Mouse (Mus musculus) urinary bladder, postnatal 4 days (tissue): ENCODE data around the gene Spindoc.

ENCODE experiments used
- DNase-seq, 2 experiments: peaks; one replicate each; pipeline ENCODE4 v3.0.0; 2021 to 2022; ENCODE audit warnings: low spot score in 2 of 2

The Spindoc gene

DNA sequence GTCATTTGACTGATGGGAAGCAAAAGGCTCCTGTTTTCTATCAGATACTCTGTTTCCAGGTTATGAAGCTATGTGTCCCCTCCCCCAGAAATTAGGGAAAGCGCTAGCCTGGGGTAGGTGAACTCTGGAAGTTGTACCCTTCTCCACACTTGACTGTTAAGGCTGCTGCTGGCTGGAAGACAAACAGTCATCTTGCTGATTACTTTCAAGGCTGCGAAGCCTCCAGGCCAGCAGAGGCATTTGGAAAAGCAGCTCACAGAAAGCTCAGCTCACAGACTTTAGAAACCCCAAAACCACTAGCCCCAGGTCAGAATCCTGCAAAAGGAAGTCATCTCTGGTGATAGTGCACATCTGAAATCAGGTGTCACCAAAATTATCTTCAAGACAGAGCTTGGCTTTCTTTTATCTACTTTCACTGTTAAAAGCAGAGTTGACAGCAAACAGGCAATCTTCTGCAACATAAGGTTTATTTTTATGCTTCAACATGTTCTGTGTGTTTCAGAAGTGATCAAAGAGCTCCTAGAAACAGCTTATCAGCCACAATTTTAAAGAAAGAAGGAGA lies 44.9 kb downstream of the Spindoc start:
- no peak for DNase-seq

DNA sequence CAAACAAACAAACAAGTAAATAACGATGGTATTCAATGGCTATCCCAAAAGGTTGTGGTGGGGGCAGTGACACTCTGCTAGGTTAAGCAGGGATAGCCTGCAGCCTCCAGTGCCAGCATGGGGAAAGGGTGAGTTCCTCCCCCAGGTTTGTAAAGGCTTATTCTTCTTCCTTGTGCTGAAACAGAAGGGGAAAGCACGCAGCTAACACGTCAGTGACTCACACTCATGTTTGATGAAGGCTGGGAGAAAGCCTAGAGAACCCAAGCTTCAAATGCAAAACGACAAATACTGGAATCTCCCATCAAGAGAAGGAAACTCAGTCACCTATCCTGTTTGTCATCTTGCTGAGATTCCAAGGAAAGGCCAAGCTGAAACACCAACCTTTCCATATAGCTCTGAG lies 47.1 kb downstream of the Spindoc start:
- DNase-seq: no peak

DNA sequence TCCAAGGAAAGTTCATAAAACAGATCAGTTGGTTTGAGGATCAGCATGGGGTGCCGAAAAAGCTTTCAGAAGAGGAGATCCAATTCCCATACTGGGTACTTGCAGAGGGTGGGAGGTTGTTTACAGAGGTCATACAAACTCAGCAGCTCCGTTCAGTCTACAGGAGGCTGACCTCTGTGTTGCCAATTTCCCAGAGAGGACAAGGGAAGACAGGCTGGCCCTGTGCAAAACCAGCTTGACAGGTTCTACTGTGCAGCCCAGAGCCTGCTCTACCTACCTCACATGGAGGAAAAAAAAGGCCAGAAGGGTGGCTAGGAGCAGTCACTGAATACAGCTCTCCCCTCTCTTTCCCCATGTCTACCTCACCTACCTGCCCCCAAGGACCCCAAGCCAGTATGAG lies 48.7 kb downstream of the Spindoc start:
- no peak for DNase-seq

DNA sequence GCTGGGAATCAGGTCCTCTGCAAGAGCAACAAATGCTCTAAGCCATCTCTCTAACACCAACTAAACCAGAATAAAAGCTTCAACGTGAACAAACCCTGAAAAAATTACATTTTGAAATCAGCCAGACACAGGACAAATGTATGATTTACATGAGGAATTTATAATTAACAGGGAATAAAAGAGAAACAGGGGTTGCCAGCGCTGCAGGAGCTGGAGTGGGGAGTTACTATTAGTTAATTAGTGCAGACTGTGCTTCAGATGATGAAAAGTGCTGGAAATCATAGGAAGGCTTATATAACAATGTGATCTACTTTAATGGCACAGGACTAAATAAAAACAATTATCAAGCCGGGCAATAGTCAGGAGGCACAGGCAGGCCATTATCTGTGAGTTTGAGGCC lies 61.4 kb downstream of the Spindoc start:
- no peak for DNase-seq

DNA sequence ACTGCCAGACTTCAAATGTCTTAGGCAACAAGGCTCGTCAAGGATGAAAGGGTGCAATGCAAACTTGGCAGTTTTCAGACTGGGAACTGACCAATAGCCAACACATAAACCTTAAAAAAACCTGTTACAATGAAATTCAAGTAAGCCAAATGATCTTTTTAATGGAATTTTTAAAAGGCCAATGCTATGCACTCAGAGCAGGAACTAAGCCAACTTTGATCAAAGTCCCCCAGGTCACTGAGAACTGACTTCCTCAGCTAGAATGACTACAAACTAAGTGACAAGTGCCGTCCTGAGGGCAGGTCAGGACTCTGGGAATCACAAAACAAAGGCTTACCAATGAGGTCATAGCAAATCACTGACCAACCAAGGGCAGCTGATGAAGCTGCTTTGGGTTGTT lies 62.6 kb downstream of the Spindoc start:
- no peak for DNase-seq

DNA sequence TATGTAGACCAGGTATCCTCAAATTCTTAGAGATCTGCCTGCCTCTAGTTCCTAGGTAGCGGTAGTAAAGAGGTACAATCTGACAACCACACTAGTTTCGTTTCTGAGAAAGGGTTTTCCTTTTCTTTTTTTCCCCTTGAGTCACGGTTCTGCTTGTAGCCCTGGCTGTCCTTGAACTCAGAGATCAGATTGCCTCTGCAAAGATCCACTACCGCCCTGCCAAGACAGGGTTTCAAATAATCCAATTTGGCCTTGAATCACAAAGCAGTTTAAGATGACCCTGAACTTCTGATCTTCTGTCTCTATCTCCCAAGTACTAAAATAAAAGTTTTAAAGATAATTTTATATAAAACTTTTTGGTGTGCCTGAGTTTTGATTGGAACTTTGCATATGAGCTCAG lies 65.1 kb downstream of the Spindoc start:
- DNase-seq: no peak

DNA sequence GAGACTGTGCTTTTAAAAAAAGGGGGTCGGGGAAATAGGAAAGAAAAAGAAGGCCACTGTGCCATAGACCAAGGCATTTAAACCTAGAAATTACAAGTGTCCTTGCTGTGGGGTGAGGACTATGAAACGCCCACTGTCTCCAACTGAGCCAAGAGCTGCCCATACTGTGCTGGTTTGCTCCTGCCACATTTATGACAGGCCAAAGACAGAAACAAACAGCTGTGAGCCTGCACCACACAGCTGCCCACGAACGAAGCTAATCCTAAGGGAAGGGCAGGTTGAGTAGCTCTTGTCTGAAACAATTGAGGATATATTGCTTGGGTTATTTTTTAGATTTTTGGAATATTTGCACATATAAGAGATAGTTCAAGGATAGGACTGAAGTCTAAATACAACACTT lies 66.0 kb downstream of the Spindoc start:
- DNase-seq: no peak

DNA sequence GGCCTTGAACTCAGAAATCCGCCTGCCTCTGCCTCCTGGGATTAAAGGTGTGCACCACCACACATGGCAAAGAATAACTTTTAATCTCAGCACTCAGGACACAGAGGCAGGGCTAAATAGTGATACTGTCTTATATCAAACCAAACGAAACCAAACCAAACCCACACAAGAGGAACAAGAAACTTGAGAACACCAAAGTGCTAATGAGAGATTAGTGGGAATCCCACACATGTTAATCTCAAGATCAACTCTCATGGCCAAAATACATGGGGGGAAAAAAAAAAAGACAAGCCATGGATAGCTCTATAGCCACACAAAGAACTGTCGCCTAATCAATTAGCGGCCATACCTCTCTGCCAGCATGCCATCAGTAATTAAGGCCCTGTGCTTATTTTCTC lies 67.2 kb downstream of the Spindoc start:
- no peak for DNase-seq

DNA sequence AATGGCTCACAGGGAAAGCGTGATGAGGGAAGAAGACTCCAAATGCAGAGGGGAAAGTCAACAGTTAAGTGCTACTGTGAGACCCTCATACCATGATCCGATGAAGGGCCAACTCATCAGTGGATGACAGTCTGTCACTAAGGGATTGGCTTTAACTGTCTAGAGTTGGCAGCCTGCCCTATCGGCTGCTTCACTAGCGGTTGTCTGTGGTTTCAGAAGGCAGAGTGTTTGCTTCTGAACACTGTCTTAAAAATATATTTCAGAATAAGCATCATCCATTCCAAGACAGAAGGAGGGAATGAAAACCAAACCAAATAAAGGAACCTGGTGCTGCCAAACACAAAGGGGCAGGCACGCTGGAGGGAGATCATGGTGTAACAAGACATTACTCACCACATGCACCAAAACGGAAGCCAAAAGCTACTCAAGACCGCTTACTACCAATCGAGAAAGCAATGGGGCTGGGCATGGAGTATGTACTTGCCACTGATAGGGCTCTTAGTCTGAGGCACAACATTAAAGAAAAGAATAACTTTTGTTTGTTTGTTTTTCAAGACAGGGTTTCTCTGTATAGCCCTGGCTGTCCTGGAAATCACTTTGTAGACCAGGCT lies 67.7 kb downstream of the Spindoc start:
- DNase-seq: no peak

DNA sequence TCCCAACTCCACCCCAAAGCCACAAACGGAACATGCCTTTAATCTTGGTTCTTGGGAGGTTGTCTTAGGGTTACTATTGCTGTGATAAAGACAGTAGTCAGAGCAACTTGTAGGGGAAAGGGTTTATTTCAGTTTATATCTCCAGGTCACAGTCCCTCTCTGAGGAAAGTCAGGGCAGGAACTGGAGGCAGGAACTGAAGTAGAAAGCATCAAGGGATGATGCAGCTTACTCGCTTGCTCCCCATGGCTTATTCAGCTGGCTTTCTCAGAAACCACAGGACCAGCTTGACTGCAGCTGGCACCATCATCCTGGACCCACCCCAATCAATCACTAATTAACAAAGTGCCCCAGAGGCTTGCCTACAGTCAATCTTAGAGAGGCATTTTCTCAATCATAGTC lies 69.1 kb downstream of the Spindoc start:
- DNase-seq: no peak

DNA sequence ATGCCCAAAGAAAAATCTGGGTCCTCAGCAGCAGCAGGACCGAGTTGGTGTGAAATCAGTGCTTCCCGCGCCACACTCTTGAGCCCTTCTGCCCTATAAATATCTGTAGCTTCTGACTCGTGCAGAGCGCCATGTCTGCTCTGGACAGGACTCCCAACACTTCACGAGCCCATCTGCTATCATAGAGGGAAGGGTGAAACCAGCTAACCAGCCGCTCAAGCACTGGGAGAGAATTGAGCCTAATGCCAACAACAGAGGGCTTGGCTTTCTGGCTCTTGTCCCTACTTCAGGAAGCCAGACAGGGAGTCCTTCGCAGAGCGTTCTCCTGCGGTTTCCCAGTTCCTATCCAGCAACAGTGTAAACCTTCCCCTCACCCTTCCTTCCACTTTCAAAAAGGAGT lies 71.5 kb downstream of the Spindoc start:
- DNase-seq: no peak

DNA sequence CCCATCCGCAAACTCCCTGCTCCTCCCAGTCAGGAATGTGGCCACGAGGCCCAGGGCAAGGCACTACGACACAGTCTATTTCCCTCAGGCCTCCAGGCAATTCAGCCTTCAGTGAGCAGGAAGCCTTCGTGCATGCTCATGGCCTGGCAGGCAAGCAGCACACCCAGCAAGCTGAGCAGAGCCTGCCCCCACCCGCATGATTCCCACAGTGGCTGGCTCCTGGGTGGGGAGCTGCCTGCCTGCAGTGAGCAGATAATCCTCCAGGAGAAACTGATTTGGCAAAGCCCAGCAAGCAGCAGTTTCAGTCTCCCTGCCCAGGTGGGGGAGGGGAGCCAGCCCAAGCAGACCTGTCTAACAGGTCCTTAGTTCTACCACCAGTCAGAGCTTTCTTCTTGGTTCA lies 72.1 kb downstream of the Spindoc start:
- peak; percentile 69 to 77 for DNase-seq

DNA sequence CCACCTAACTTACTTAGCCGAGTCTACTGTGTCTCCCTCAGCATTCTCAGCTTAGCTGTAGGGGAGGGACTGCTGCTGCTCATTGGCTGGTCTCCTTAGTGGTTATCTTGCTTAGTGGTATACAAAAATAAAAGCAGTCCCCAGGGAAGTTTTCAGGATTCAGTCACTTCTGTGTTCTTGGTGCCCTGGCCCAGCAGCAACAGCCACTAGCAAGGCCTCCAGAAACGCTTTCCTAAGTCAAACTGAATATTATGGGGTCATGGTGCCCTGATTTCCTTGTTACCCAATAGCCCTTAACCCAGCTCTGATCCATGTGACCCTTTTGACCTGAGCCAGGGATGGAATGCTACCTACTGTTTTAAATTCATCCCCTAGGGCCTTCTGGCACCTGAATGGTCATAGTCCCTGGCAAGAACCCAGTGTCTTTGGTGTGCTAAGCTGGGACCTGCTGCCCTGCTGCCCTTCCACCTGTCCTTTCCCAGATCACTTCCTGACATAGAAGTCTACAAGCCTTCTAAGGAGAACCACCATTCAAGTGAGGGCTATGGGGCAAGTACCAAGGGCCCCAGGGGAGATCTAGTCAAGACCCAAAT lies 73.0 kb downstream of the Spindoc start:
- DNase-seq: no peak

DNA sequence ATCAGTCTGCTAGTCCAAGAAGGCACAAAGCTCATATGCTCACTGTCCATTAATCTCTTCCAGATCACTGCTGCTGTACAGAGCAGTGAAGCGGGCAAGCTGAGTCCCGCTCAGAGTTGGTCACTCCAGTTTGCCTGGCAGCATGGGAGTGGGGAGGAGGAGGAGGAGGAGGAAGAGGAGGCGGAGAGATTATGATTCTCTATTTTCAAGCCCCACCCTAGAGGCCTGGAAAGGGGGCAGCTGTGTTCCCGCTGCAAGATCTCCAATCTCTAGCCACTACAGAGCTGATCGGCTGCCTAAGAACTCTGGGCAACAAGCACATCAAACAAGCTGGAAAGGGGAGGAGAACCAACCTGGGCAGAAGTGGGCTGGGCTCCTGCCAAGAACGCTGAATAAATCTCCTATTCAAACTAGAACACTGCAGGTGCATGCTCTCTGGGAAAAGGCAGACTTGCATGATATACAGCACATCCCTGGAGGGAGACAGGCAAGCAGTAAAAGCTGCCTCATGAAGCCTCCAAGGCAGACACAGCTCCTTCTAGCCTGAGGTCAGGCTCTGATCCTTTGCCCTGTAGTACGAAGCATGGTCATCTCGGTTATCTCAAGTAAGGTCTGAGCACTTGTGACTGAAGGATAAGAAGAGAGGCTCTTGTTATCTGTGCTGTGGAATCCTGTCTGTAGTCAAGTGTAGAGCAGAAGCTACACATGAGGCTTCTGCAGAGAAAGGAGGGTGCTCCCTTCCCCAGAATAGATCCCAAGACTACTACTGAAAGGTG lies 74.6 kb downstream of the Spindoc start:
- peak; percentile 38 to 63 for DNase-seq

DNA sequence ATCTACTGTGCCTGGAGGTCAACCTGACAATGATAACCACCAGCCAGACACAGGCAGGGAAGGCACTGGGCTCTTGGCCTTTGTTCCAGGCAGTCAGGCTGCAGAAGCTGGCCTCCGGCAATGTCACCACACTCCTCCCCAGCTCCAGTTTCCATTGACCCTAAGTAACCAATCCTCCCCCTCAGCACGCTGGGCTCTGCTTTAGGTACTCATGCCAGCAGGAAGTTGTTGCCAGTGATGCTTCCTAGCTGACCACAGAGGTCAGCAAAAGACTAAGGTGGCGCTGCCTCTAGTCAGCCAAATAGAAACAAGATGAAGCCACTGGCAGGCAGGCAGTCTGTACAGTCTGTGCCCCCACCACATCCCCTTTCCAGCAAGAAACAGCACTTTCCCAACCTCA lies 75.8 kb downstream of the Spindoc start:
- DNase-seq: no peak

DNA sequence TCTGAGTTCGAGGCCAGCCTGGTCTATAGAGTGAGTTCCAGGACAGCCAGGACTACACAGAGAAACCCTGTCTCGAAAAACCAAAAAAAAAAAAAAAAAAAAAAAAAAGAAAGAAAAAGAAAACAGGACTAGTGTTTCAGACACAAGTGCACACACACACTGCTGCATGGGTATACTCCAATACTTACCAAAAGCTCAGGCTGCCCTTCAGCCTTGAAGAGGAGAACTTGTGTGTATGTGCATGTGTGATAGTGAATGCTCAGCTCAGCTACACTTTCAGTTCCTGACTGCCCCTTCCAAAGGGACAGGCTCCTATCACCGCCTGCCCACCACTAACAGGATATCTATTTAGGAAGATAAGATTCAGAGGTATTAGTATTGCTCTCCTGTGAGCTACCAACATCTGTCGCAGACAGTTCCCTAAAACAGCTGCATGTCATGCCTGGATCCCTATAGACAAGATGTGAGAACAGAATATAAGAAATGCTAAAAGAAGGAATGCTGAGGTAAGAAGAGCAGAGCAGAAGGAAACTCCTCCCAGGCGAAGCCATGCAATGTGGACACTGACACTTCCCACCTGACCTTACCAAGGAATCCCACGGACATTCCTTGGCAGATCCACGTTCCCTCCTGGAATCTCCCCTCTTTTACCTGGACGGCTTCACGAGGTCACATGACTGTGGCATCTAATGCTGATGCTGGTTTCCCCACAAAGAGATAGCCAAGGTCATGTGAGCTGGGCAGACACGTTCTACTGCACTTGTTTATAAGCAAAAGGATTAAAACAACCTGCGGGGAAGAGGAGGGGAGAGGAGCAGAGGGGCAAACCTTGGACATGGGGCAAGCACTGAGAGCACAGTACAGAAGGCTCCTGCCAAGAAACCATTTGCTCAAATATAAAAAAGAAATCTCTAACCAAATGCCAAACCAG lies 77.1 kb downstream of the Spindoc start:
- DNase-seq: no peak

DNA sequence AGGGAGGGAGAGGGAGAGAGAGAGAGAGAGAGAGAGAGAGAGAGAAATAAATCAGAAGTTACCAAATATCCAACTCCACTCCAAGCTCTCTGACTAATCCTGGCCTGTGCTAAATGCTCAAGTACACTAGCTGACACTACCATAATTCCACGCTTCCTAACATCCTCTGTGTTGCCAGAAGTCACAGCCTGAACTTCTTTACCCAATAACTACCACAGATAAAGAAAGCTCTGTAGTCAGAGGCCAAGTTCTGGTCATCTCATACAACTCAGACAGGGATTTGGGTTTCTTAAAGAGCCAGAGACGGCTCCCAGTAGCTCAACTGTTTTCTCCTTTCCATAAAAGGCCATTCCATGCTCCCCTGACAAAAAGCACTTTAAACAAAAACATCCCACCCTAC lies 78.0 kb downstream of the Spindoc start:
- no peak for DNase-seq
